Mouse (Mus musculus) spleen, postnatal 36 days (tissue): ENCODE data around the gene Cab39.

Source experiments
- DNase-seq, 2 experiments: peaks; one replicate each; pipeline ENCODE4 v3.0.0; 2022; ENCODE audit warnings: low spot score in 2 of 2, mixed read lengths in 1 of 2

The Cab39 gene

GRCm38 (mm10) chr1:85900521-85901333 is 107.5 kb downstream of the Cab39 start:
- DNase-seq: no peak
